Mouse (Mus musculus): ENCODE data around the gene Gm2163.
"Not testable (repeated sequence)": the region's sequence is repeated elsewhere in the genome, so short reads cannot be mapped to it uniquely, and the experiment has no call there.

Gm2163 gene

GRCm38 (mm10) chr4:42466452-42466851, at the start of gene Gm2163:
TSS of gene Gm2163 (plus strand) at chr4:42466752.
- DNase-seq (ENCODE audit: low read depth, low spot score) = not testable (repeated sequence)

DNA sequence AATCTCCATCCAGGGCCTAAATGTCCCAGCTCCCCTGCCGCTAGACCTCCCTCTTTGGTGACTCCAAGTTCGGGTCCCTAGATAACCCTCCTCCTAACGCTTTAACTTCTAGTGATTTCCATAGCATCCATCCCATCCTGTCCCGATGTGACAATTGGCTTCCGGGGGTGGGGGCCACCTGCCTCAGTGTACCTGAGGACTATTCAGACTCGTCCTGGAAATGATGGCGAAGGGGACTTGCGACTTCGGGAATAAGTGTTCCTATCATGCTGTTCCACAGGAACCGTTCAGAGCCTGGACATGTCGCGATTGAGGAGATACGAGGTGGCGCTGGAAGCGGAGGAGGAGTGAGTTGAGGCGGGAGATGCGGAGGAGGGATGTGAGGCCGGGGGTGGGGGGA, 27.5 kb upstream of the Gm2163 start, which contains the start of gene Gm21586:
TSS of gene Gm21586 (plus strand) at position 301 of the 400 bp plus-strand sequence.
- not testable (repeated sequence) for DNase-seq (ENCODE audit: low read depth, low spot score)

- DNase-seq (ENCODE audit: low read depth, low spot score) = not testable (repeated sequence)
Observed at GRCm38 (mm10) chr4:42528075-42528474, 61.5 kb downstream of the Gm2163 start, which contains the start of gene Fam205a2. TSS of gene Fam205a2 (minus strand) at chr4:42528175.

- not testable (repeated sequence) for DNase-seq (ENCODE audit: low read depth, low spot score)
Observed at GRCm38 (mm10) chr4:42611895-42612294, 145.3 kb downstream of the Gm2163 start, which contains the start of gene Gm10591. TSS of gene Gm10591 (plus strand) at chr4:42612195.

DNA sequence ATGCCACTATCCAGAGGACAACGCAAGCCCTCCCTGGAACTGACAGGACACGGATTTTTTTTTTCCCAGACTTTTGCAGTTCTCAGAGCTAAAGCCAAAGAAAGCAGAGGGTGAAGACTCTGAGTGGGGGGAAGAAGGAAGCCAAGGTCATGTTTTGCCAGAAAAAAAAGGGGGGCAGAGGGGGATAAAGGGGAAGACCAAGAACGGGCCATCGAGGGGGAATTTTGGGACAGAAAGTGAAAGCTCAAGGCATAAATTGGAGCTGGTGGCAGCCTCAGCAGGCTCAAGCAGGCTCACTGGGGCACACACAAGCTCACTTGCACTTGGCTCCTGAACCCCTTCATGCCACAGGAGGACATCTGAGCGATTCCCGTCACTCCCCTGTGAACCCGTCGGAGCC, 162.9 kb downstream of the Gm2163 start, which contains the start of gene Gm2564:
TSS of gene Gm2564 (plus strand) at position 301 of the 400 bp plus-strand sequence.
- not testable (repeated sequence) for DNase-seq (ENCODE audit: low read depth, low spot score)

Measured in ES-CJ7 (cell line).